Mouse (Mus musculus): ENCODE data around the gene S100a13. TPM values are rescaled to one million over a fixed set of nuclear protein-coding genes. Genes with fewer than 3 reads are reported as not detected.
A peak's percentile ranks its signal among the peaks of the same experiment; 100 is the strongest.

The S100a13 gene
- polyA plus RNA-seq (2012; ENCODE audit: insufficient read depth, insufficient read length, low replicate concordance, missing spikeins): not detected in 2 replicates

DNA sequence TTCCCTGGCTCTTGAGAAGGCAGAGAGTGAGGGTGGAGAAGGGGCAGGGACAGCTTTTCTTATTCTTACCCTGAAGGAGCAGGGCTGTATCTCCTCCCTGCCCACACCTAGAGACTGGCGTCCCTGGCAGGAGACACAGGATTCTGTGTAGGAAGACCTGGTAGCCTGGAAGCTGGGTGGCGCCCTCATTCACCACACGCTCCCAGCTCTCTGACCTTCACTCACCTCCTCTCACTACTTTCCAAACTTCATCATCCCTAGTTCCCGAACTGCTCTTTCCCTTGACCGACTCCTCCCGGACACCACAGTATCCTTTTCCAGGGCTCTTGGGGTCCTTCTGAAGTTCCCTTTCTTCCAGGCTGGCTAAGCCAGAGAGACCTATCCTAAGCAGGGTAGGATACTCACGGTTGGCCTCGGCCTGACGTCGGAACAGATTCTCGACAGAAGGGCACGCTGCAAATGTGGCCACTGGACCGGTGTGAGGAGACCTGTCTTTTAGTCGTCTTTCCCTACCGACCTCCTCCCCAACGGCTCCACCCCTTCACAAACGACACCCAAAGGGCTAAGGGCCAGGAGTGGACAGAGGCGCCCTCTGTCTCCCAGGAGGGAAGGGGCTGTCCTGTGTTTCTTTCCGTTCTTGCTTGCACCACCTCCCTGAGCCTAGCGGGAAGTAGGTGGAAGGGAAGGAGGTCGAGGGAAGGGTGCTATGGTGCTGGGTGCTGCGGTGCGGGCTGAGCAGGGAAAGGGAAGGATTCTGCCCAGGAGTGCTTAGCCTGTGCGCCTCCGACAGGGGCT, at the start of gene S100a13, which contains the start of gene S100a1:
TSS of gene S100a13 (plus strand) at position 640 of the 795 bp plus-strand sequence.
TSS of gene S100a1 (minus strand) at position 597 of the 795 bp plus-strand sequence.
- peaks cover 15% of the 10 kb centered on the region for H3K4me1 ChIP-seq (ENCODE audit: control insufficient read depth, insufficient read depth, low read length)
- H3K27ac ChIP-seq (ENCODE audit: insufficient read depth, low read depth, low read length): peak within 1 kb of the TSS; percentile 36; the same call in 1 of the 2 replicates
- WGBS: 11% methylated on average over 25 of the region's 25 CpGs
- peak within 1 kb of the TSS; percentile 40 for H3K4me3 ChIP-seq (ENCODE audit: insufficient read depth, low read depth, low read length)
- TF ChIP-seq CTCF (IDR thresholded peaks at IDR 0.05; ENCODE audit: insufficient read depth, low read depth, low read length): no peak
- TF ChIP-seq POLR2A (IDR thresholded peaks at IDR 0.05; ENCODE audit: insufficient read depth, low read depth, low read length): no peak

GRCm38 (mm10) chr3:90464552-90465080, 49.6 kb upstream of the S100a13 start:
- H3K27ac ChIP-seq (ENCODE audit: insufficient read depth, low read depth, low read length): no peak overlapping the region
- peak overlapping the region; percentile 58; the same call in 1 of the 2 replicates for H3K4me3 ChIP-seq (ENCODE audit: insufficient read depth, low read depth, low read length)
- H3K4me1 ChIP-seq (ENCODE audit: control insufficient read depth, insufficient read depth, low read length): peaks cover 10% of the 10 kb centered on the region
- TF ChIP-seq CTCF (IDR thresholded peaks at IDR 0.05; ENCODE audit: insufficient read depth, low read depth, low read length) (no peak), POLR2A (IDR thresholded peaks at IDR 0.05; ENCODE audit: insufficient read depth, low read depth, low read length) (no peak)
- 33% methylated on average over 37 of the region's 37 CpGs for WGBS

- no peak overlapping the region for H3K27ac ChIP-seq (ENCODE audit: insufficient read depth, low read depth, low read length)
- TF ChIP-seq POLR2A (IDR thresholded peaks at IDR 0.05; ENCODE audit: insufficient read depth, low read depth, low read length): no peak
- no peak for TF ChIP-seq CTCF (IDR thresholded peaks at IDR 0.05; ENCODE audit: insufficient read depth, low read depth, low read length)
- peak overlapping the region; percentile 58 for H3K4me3 ChIP-seq (ENCODE audit: insufficient read depth, low read depth, low read length)
- 1% methylated on average over 75 of the region's 75 CpGs for WGBS
- H3K4me1 ChIP-seq (ENCODE audit: control insufficient read depth, insufficient read depth, low read length): peaks cover 10% of the 10 kb centered on the region
Measured at GRCm38 (mm10) chr3:90465081-90465685, 49.1 kb upstream of the S100a13 start.

GRCm38 (mm10) chr3:90465686-90466310, 48.4 kb upstream of the S100a13 start, which contains the start of gene Npr1:
Gene Npr1, minus strand, starts transcription at chr3:90465866.
- peak within 1 kb of the TSS; percentile 58 for H3K4me3 ChIP-seq (ENCODE audit: insufficient read depth, low read depth, low read length)
- peaks cover 10% of the 10 kb centered on the region for H3K4me1 ChIP-seq (ENCODE audit: control insufficient read depth, insufficient read depth, low read length)
- TF ChIP-seq CTCF (IDR thresholded peaks at IDR 0.05; ENCODE audit: insufficient read depth, low read depth, low read length) (no peak), POLR2A (IDR thresholded peaks at IDR 0.05; ENCODE audit: insufficient read depth, low read depth, low read length) (no peak)
- under 1% methylated on average over 45 of the region's 49 CpGs for whole genome bisulfite sequencing
- H3K27ac ChIP-seq (ENCODE audit: insufficient read depth, low read depth, low read length): no peak within 1 kb of the TSS

DNA sequence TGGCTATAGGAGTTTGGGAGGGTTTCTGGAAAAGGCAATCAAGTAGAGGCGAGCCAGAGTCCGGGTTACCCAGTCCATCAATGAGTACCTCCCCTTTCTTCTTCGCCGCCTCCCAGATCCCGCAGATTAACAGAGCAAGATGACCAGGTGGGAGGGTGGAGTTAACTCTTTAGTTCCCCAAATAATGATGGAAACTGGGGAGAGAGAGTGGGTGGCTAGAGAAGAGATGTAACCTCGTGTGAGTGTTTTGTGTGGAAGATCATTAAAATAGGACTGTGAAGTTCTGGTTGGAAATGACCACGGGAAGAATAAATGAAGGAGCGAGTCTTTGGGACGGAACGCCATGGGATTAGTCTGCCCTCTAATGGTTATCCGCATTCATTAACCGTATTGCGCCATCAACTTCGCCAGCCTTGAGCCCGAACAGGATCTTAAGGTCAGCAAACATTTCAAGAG, 47.9 kb upstream of the S100a13 start:
- Histone ChIP-seq H3K4me3 (ENCODE audit: insufficient read depth, low read depth, low read length) (peak overlapping the region; percentile 58), H3K27ac (ENCODE audit: insufficient read depth, low read depth, low read length) (no peak overlapping the region), H3K4me1 (ENCODE audit: control insufficient read depth, insufficient read depth, low read length) (peaks cover 10% of the 10 kb centered on the region)
- WGBS: under 1% methylated on average over 15 of the region's 15 CpGs
- TF ChIP-seq CTCF (IDR thresholded peaks at IDR 0.05; ENCODE audit: insufficient read depth, low read depth, low read length) (0 out of 2 replicates have a peak, but pooled peaks have one; percentile 29), POLR2A (IDR thresholded peaks at IDR 0.05; ENCODE audit: insufficient read depth, low read depth, low read length) (no peak)

DNA sequence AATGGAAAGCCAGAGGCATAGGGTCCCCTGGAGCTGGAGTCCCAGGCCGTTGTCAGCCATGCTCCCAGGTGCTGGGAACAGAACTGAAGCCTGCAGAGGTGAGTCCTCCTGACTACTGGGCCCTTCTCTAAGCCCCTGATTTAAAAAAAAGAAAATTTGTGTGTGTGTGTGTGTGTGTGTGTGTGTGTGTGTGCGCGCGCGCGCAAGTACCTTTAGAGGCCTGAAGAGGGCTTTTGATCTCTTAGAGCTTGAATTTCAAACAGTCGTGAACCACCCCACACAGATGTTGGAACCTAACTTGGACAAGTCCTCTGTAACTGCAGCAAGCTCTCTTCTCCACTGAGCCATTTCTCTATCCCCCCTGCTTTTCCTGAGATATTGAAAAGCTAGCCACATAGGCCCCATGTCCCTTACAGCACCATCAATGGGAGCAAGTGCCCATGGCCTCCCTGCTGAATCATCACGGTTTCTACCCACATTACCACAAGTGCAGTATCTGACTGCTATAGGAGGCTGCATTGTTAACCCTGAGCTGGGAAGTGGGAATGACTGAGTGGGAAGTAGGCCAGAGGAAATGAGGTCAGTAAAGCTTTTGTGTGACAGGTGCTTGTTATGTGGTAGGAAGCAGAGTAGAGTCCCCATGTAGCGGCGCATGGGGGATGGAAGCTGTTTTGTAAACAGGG, 46.5 kb upstream of the S100a13 start:
- no peak overlapping the region for H3K27ac ChIP-seq (ENCODE audit: insufficient read depth, low read depth, low read length)
- TF ChIP-seq CTCF (IDR thresholded peaks at IDR 0.05; ENCODE audit: insufficient read depth, low read depth, low read length) (no peak), POLR2A (IDR thresholded peaks at IDR 0.05; ENCODE audit: insufficient read depth, low read depth, low read length) (no peak)
- whole genome bisulfite sequencing: 93% methylated on average over 10 of the region's 10 CpGs
- no peak overlapping the region for H3K4me3 ChIP-seq (ENCODE audit: insufficient read depth, low read depth, low read length)
- H3K4me1 ChIP-seq (ENCODE audit: control insufficient read depth, insufficient read depth, low read length): peaks cover 10% of the 10 kb centered on the region

GRCm38 (mm10) chr3:90472213-90472612, 42.0 kb upstream of the S100a13 start:
- Histone ChIP-seq H3K4me3 (ENCODE audit: insufficient read depth, low read depth, low read length) (no peak overlapping the region), H3K27ac (ENCODE audit: insufficient read depth, low read depth, low read length) (no peak overlapping the region), H3K4me1 (ENCODE audit: control insufficient read depth, insufficient read depth, low read length) (peaks cover 2% of the 10 kb centered on the region; the same call in 1 of the 2 replicates)
- no peak for TF ChIP-seq CTCF (IDR thresholded peaks at IDR 0.05; ENCODE audit: insufficient read depth, low read depth, low read length)
- no peak for TF ChIP-seq POLR2A (IDR thresholded peaks at IDR 0.05; ENCODE audit: insufficient read depth, low read depth, low read length)
- 15% methylated on average over 3 of the region's 3 CpGs for WGBS
